Mouse (Mus musculus) liver, adult 2 months (tissue): ENCODE results near the gene Otub2.

Source experiments
- CTCF ChIP-seq: fragments of 200-500 bp; IDR thresholded peaks from 2 replicates; pipeline ENCODE4 v1.5.1; 2011; ENCODE audit warnings: low read depth, low read length, control low read depth
- POLR2A ChIP-seq: fragments of 200-500 bp; IDR thresholded peaks from 2 replicates; pipeline ENCODE4 v1.6.1; 2011; ENCODE audit warnings: low read length, control low read depth; ENCODE audit not compliant: insufficient read depth; ENCODE audit errors: extremely low read depth

GRCm38 (mm10) chr12:103346945-103347344 is 41.5 kb upstream of the Otub2 start:
- no peak for TF ChIP-seq CTCF
- TF ChIP-seq POLR2A: no peak
